Mouse (Mus musculus) lung, postnatal 36 days (tissue): ENCODE measurements around the gene Ddx1.
"Not testable (repeated sequence)": the region's sequence is repeated elsewhere in the genome, so short reads cannot be mapped to it uniquely, and the experiment has no call there.

Experiments used
- DNase-seq: peaks from one replicate; pipeline ENCODE4 v3.0.0; 2022; ENCODE audit warnings: mixed read lengths

Gene Ddx1

DNA sequence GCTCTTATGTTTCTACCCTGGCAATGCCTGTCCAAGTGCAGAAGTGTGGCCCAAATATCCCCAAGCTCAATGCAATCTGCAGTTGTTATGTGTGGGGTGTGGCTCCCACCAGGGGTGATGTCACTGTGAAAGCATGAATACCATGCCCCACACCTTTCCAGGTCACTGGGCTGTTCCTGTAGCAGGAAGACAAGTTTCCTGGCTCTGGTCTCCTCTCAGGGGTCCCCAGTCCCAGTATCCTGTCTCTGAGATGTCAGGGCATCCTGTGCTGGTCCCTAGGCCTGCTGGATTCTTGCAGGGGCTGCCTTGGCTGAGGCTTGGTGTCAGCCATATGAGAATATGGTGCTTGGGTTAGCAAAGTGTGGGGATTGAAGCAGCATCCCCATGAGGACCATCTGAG is 46.7 kb downstream of the Ddx1 start:
- no peak for DNase-seq

DNA sequence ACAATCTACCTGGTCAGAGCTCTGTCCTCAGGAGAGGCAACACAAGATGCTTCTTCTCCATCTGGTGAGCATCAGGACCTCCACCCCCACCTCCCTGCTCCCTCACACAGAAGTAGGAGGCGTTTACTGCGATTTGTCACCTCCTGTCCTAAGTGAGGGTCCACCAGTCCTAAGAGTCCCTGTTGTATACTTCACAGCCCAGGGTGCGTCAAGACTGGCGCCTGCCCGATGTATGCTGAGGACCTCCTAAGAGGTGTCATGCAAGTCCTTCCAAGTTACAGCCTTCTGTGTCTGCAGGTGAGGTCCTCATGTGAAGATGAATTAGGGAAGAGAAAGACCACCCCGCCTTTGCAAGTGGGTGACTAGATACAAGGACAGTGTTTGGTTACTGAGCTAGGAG is 48.4 kb downstream of the Ddx1 start:
- no peak for DNase-seq

DNA sequence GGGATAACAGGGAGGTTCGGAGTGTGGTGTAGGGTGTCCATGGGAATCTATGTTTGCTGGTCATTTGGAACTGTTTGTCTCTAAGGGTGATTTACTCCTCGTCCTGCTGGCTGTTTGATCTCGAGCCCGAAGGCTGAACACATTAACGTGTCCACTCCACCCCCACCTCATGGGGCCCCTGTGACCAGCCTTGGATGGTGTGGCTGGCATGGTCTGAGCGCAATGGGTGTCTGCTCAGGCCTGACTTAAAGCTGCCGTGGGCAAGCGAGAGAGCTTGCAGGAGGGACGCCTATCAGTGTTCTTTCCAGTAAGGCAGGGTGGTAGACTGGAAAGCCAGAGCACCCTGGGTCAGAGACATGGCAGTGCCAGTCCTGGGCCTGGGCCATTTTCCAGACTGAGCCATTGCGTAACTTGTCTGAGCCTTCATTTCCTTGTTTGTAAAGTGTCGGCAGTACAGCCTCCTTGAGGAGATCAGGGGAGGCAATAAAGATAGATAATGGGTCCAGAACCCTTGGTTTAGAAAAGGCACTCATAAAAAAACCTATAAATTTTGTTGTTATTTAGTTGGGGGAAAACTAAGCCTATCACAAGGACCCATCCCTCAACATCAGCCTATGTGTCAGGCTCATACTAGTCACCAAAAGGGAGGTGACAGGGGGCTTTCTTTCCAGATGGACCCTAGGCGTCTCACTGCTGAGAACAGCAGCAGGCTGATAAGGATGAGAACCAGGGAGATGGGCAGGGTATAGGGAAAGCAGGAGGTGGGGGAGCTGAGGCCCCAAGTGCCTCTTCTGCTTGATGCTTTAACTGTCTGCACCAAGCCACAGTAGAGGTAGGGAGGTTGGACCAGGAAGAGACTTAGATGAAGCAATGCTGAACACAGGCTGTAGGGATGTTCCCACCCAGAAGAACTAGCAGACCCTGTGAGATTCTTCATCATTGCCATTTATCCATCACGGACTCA is 49.4 kb downstream of the Ddx1 start:
- DNase-seq = peak; percentile 63

DNA sequence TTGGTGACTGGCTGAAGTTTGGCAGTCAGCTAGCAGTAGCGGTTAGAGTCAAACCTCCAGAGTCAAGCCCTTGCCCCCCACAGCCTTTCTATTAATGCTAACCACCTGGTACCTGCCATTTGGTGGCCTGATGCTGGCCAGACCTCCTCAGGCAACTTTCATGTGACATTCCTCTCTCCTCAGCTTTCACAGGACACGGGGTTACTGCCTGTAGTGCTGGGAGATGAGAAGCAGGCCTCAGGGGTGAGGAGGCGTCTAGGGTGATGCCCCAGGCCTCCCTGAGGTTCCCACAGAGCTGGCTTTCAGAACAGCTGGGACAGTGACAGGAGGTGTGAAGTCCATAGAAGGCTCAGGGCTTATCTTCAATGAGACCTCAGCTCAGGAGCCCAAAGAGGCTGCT is 50.9 kb downstream of the Ddx1 start:
- DNase-seq = no peak

DNA sequence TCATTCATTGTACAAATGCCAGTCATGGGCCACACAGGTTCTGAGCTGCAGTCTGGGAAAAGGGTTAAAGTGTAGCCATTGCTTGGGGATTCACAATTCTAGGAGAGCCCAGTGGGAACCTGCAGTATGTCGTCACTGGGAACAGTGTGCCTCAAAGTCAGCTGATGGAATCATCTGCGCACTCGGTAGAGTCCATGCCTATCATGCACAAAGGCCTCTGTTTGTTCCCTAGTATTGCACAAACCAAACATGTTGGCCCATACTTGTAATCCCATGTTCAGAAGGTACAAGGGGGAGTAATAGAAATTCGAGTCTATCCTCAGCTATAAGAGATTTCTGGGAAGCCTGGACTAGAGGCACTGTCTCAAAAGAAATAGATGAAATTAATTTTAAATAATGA is 52.9 kb downstream of the Ddx1 start:
- no peak for DNase-seq

DNA sequence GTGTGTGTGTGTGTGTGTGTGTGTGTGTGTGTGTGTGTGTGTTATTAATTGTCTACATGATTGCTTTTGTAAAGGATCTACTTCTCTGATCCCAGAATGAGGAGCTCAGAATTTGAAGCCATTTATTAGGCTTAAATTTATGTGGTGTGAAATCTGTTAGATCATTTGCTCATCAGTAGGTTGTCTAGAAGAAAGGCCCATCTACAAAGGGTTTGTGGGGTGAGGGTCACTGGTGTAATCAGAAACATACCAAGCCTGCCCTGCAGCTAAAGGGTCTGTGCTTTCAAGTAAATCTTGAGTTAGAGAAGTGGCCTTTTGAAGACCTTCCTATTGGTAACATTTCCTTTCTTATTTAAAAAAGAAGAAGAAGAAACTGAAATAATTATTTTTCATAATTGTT is 53.5 kb downstream of the Ddx1 start:
- DNase-seq = no peak

DNA sequence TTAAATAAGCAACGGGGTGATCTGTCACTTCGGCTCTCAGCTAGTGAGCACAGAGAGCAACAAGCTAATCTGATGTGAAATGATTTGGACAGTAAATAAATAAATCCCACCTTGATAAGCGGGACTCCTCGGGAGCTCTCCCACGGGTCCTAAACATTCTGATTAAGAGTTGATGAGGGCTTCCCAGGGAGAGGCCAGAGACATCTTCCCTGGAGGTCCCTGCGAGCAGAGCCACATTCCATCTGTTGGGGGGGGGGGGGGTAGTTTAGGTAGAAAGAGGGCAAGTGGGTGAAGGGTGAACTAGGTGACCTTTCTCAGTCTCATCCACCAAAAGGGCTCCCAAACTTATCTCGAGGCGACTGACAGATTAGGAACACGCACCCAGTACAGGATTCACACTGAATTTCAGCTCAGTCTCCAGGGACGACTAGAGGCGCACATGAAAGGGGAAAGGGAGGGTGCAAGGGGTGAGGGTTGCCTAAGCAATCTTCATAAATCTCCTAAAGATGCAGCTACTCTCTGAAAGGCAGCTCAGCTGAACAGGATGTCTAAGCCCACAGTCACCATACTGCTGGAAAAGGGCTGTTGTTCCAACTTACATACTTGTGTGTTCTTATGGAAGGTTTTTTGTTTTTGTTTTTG is 60.8 kb downstream of the Ddx1 start:
- no peak for DNase-seq

DNA sequence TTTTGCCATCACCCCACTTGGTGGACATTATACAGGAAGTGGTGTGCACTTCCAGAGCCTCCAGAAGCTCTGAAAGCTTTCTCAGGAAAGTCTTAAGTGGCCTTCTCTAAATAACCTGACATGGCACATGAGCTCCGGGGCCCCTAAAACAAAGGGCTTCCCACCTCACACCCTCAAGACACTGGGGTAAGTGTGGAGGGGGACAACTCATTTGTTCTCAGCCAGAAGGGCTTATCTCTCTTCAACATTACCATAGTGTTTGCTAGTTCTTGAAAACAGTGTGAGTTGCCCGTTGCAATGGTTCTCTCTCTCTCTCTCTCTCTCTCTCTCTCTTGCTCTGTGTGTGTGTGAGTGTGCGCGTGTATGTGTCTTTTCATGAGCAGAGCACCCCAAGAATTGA is 62.8 kb downstream of the Ddx1 start:
- no peak for DNase-seq

DNA sequence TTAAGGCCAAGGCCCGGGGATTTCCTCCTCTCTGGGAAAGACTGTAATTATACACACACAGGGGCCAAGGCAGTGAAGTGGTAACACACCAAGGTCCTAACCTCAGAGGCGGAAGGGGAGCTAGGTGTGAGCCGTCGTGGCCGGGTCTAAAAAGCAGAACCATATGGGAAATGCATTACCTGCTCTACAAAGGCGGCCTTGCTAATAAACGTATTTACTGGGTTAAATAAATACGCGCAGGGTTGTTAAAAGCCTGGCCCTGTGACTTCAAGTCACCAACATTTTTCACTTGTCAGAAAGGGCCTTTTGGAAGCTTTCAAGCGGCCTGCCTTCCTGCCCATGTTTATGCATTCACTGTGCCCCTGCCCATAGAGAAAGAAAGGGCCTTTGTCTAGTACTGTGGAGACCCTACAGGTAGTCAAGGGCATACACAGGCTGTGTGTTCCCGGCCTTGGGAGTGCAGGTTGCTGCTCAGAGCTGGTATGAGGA is 64.1 kb downstream of the Ddx1 start:
- no peak for DNase-seq

DNA sequence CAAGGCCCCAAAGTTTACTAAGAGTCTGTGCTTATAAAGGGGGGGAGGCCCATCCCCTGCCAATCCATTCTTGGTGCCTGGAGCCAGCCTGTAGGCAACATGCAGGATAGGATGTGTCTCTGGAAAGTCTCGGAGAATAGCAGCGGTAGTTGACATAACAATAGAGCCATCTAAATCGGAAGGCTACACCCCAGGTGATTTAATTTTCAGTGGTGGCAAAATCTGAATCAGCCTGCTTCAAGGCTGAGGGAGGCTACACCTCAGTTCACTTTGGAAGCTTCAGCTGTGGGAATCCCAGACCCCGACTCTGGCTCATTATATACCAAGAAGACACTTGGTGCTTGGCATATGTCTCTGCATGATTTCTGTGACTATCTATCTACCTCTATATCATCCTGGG is 64.9 kb downstream of the Ddx1 start:
- DNase-seq = not testable (repeated sequence)

DNA sequence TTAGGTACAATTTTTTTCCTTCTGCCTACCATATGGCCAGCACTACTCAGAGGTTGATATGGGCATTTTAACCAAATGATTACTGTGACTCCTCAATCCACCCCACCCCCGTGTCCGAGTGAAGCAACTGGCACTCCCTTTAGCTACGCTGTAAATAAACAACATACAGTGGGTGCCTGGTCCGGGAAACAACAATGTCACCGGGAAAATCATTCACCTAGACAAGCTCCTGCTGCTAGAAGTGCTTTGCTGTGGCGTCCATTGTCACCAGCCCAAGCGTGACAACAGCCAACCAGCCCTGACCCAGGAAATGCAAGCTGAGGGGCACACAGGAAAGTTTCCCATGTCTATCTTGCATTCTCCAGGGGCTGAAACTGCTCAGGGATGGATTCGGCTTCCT is 66.8 kb downstream of the Ddx1 start:
- no peak for DNase-seq

DNA sequence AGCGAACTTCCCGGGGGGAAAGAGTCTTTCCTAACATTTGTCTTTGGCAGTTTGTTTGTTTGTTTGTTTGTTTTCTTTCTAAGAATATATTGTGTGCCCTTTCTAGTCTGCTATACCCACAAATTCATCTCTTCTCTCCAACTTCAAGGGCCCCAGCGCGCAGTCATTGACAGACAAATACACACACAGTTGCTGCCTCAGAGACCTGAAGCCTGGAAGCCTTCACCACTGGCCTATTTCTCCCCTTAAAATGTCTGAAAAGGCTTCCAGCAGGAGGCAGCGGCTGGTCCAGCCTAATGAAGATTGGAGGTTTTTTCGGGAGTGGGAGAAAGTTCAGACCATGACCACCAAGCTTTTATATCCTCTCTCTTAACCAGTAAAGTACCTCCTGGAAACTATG is 67.3 kb downstream of the Ddx1 start:
- no peak for DNase-seq

DNA sequence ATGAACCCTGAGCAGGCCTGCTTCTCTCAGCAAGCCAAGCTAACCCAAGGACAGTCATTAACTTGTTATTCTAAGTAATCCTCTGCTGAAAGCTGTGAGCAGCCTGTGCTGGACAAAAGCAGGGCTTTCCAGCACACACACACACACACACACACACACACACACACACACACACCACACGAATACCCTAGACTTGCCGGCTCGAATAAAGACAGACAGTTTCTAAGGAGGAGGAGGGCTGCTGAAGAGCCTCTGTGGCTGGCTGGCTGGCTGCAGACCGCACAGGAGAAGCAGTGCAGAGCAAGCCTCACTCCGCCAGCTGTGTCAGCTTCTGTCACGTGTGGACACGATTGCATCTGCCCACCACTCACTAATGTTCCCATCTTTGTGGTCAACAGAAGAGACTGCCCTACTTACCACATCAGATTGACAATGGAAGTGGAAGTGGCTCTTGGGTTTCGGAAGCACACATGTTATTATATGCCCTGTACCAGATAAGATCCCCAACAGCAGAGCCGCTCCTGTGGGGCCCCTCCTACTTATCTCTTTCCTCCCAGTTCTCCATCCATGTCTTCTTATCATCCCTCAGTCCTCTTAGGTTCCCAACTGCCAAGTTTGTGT is 68.2 kb downstream of the Ddx1 start:
- DNase-seq = no peak

DNA sequence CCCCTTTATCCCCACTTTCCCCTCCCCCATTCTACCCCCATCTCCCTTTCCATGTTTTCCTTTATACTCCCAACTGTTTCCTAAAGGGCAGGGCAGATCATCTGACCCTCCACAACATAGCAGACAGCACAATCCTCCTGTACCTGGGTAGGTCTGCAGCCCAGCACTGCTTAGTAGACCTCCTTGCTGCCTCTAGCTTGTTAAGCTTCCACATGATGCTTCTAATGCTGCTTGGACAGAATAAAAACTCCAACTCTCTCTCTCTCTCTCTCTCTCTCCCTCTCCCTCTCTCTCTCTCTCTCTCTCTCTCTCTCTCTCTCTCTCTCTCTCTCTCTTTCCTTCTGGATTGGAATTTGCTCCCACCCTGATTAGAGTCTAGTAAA is 68.7 kb downstream of the Ddx1 start:
- DNase-seq = no peak

DNA sequence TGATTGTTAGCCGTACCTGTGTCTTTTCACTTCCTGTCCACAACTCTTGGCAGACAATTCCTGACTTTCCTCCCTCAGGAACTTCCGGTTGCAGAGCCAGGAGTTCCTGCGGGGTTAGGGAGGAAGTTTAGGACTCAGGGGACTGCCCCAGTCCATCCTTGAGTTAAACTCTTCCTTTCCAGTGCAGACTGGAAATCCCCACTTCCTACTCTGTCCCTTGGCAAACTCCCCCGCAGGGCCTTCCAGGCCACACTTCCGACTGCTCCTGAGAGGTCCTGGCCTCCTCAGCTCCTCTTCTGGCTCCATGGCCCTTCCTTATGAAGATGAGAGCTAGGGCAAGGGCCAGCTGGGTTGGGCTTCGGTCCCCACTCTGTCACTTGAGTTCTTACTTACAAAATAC is 71.4 kb downstream of the Ddx1 start:
- DNase-seq = no peak

DNA sequence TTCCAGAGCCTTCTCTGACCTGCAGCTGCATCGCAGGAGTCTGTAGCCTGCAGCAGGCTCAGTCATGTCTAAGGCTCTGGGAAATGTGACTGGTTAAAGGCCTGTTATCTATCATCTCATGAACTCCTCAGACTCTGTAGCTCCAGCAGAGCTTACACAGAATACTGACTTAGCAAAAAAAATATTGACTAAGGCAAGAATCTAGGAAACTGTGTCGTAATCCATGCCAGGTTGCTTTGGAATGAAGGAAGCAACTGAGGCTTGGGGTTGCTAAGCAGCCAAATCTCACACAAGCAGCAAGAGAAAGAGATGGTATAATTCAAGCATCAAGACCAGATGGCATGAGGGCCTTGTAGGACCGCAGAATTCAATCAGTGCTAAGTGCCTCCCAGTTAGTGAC is 72.1 kb downstream of the Ddx1 start:
- DNase-seq = peak; percentile 6

DNA sequence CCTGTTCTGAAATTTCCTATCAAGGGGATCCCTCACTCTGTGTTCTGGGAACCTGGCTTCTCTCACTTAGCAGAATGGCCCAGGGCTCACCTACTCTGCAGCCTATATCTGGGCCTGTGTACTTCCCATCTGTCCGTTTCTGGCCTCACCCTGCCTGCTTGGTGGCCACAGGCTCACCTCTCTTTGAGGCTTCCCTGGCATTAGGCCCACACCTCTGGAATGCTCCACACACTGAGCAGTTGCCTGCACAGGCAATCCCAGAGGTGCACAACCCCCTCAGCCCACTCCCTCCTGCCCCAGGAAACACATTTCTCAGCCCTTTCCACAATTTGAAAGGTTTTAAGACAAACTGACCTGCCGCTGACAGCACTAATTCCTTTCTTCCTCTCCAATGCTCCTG is 72.9 kb downstream of the Ddx1 start:
- no peak for DNase-seq

DNA sequence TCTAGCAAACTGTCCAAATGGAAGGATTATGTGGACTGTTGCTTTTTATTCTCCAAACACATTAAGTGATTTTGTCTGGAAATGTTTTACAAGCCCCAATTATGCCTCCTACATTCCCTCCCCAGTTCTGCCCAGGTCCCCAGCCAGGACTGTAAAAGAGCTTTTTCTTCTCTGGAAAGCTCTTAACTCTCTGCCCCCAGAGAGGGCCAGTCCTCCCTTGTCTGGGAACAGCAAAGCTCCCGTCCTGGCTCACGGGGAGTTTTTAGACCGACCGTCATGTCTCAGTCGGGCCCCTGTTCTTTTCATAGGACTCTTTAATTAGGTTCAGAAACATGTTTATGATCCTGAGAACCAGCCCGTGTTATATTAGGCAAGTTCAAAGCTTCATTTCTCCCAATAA is 75.0 kb downstream of the Ddx1 start:
- DNase-seq = no peak

DNA sequence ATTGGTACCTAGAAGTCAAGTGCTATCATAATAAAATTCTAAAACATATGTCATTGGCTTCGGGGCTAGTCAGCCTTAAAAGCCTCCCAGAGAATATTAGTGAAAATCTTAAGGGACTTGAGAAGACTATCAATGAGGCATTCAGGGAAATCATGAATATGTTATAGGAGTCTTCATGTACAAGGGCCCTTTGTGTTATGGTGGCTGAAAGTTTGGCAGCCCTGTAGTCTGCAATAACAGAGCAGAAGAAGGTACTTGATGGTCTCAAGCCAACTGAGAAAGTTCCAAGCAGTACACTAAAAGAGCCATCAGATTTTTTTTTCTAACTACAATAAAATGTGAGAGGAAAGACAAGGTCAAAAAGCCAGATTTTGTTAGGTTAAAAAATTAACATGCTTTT is 80.9 kb downstream of the Ddx1 start:
- no peak for DNase-seq

DNA sequence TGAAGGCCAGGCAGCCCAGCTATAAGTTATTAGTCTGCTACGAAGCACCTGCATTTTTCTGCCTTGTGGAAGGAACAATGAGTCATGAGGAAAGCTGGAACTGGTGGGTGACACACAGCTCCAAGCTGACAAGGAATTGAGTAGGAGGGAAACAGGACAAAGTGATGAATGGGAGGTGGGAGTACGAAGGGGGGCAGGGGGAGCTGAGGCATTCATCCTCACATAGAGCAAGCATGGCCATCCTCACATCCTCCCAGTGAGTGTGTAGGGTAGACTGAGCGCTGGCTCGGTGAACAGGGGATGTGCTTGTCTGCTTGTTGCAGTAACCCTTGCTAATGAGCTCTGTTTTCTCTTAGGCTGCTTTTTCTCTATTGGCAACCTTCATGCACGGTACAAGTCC is 81.9 kb downstream of the Ddx1 start:
- DNase-seq = no peak
